ENCODE assay signal across 10 mouse cellular contexts in genomic region chr2:94246180-94246611, GRCm38 (mm10).
DNase-seq lines count a peak whose midpoint lies in the region; ATAC-seq and TF ChIP-seq lines count a peak whose summit lies in the region.
"Had no signal": no experiment of that assay in that cellular context is flagged by ENCODE, and none has a peak within 500 bp of the region (broad histone marks: within the 10 kb centered on the region; RNA-seq: fewer than 3 reads in every experiment).

No protein-coding gene starts in this region.

- no peak overlapping the region for H3K9ac ChIP-seq in heart, postnatal 0 days (replicated peaks; ENCODE audit: low read depth, low read length)
- peak overlapping the region; percentile 63 for H3K9ac ChIP-seq in midbrain, postnatal 0 days (replicated peaks; ENCODE audit: low read length, poor library complexity, severe bottlenecking)
- H3K9ac ChIP-seq: lung, embryonic 14.5 days had no signal

- no peak for DNase-seq in heart, postnatal 0 days (ENCODE audit: low spot score)
- DNase-seq in heart, postnatal 36 days = no peak
- DNase-seq in cerebellum, postnatal 10 days = peak; percentile 30 to 57
- no peak for DNase-seq in hindbrain, embryonic 10.5 days (ENCODE audit: low spot score)
- peak; percentile 24 for DNase-seq in midbrain, postnatal 0 days (ENCODE audit: low spot score)
- no peak for DNase-seq in gastrocnemius, adult 2 months
- DNase-seq in kidney, postnatal 25 days = no peak
- DNase-seq: kidney, postnatal 36 days; lung, embryonic 14.5 days; thymus, adult 2 months had no signal

- 23% methylated on average over 9 of the region's 9 CpGs for WGBS in heart, postnatal 0 days
- 43% methylated on average over 9 of the region's 9 CpGs for WGBS in hindbrain, embryonic 10.5 days
- 13% methylated on average over 9 of the region's 9 CpGs for WGBS in midbrain, postnatal 0 days

- H3K27me3 ChIP-seq in heart, postnatal 0 days (ENCODE audit: control insufficient read depth, insufficient read depth, low read length) = peaks cover 67% of the 10 kb centered on the region
- H3K27me3 ChIP-seq in hindbrain, embryonic 10.5 days (ENCODE audit: insufficient read depth, poor library complexity, severe bottlenecking) = peaks cover 85% of the 10 kb centered on the region
- peaks cover 13% of the 10 kb centered on the region for H3K27me3 ChIP-seq in midbrain, postnatal 0 days (ENCODE audit: insufficient read depth, low read length)

- H3K27ac ChIP-seq in heart, postnatal 0 days (ENCODE audit: low read depth) = no peak overlapping the region
- no peak overlapping the region for H3K27ac ChIP-seq in hindbrain, embryonic 10.5 days
- H3K27ac ChIP-seq in midbrain, postnatal 0 days (ENCODE audit: low read depth, low read length) = peak overlapping the region; percentile 92
- H3K27ac ChIP-seq in gastrocnemius, adult 2 months = no peak overlapping the region

- TF ChIP-seq CTCF in heart, postnatal 0 days (IDR thresholded peaks at IDR 0.05; ENCODE audit: low read depth) = no peak
- TF ChIP-seq CTCF in midbrain, postnatal 0 days (IDR thresholded peaks at IDR 0.05) = no peak
- TF ChIP-seq CTCF in gastrocnemius, adult 2 months (IDR thresholded peaks at IDR 0.05) = no peak

- intact Hi-C loops in heart, postnatal 36 days (cut with DNase I) = no loop called here
- intact Hi-C loops in gastrocnemius, adult 2 months (cut with DNase I) = no loop called here

- no peak for ATAC-seq in heart, postnatal 0 days (ENCODE audit: insufficient read depth, low read depth)
- ATAC-seq in midbrain, postnatal 0 days (ENCODE audit: low FRiP score) = no peak

- H3K36me3 ChIP-seq in heart, postnatal 0 days (replicated peaks; ENCODE audit: control insufficient read depth, insufficient read depth, low read length) = no peaks in the 10 kb centered on the region
- no peaks in the 10 kb centered on the region for H3K36me3 ChIP-seq in hindbrain, embryonic 10.5 days
- H3K36me3 ChIP-seq in midbrain, postnatal 0 days (ENCODE audit: insufficient read depth, low read length) = no peaks in the 10 kb centered on the region

- H3K4me3 ChIP-seq in heart, postnatal 0 days (ENCODE audit: low read depth, low read length) = no peak overlapping the region
- peak overlapping the region; percentile 54 for H3K4me3 ChIP-seq in hindbrain, embryonic 10.5 days
- peak overlapping the region; percentile 54 for H3K4me3 ChIP-seq in midbrain, postnatal 0 days (ENCODE audit: low read depth, low read length)
- no peak overlapping the region for H3K4me3 ChIP-seq in gastrocnemius, adult 2 months

- H3K9me3 ChIP-seq in heart, postnatal 0 days (replicated peaks; ENCODE audit: control insufficient read depth, low read length) = no peaks in the 10 kb centered on the region
- no peaks in the 10 kb centered on the region for H3K9me3 ChIP-seq in hindbrain, embryonic 10.5 days
- H3K9me3 ChIP-seq in midbrain, postnatal 0 days (ENCODE audit: low read length) = no peaks in the 10 kb centered on the region

- TF ChIP-seq EP300 in heart, postnatal 0 days (IDR thresholded peaks at IDR 0.05; ENCODE audit: low read depth) = no peak

- peak overlapping the region; percentile 44 for H3K4me2 ChIP-seq in heart, postnatal 0 days (ENCODE audit: low read depth, low read length)
- H3K4me2 ChIP-seq in midbrain, postnatal 0 days (ENCODE audit: low read depth, low read length, poor library complexity, severe bottlenecking) = peak overlapping the region; percentile 71

- H3K4me1 ChIP-seq in heart, postnatal 0 days (ENCODE audit: control insufficient read depth, insufficient read depth) = peaks cover 18% of the 10 kb centered on the region; the same call in 1 of the 2 replicates
- H3K4me1 ChIP-seq in hindbrain, embryonic 10.5 days (replicated peaks) = peaks cover 54% of the 10 kb centered on the region
- peaks cover 12% of the 10 kb centered on the region; the same call in 1 of the 2 replicates for H3K4me1 ChIP-seq in midbrain, postnatal 0 days (ENCODE audit: insufficient read depth, low read length)

Comparison
In these comparisons a context has a peak if more than half of its experiments do, and no peak if none do; other contexts are left out.
1. DNase-seq: peak in cerebellum, postnatal 10 days (2 of 2) and midbrain, postnatal 0 days (single experiment); none in heart, postnatal 0 days (single experiment), heart, postnatal 36 days (0 of 2), hindbrain, embryonic 10.5 days (single experiment), gastrocnemius, adult 2 months (single experiment) and kidney, postnatal 25 days (0 of 2).
2. H3K4me3 ChIP-seq: peak in hindbrain, embryonic 10.5 days (single experiment) and midbrain, postnatal 0 days (single experiment); none in heart, postnatal 0 days (single experiment) and gastrocnemius, adult 2 months (single experiment).